Mouse (Mus musculus) neural tube, embryonic 14.5 days (tissue): ENCODE results near the gene Znrd1. TPM values are rescaled to one million over a fixed set of nuclear protein-coding genes. Genes with fewer than 3 reads are reported as not detected.

Experiments used
- ATAC-seq: fragments of 200-750 bp; cut with Nextera tagmentation; 2 replicates; pipeline ENCODE4 v1.8.0; 2017; ENCODE audit warnings: low read depth, mild to moderate bottlenecking, moderate TSS enrichment, moderate library complexity
- H3K27ac ChIP-seq: fragments of 300-500 bp; sonication (generic); 2 replicates; pipeline ENCODE4 v1.5.1; 2014; ENCODE audit warnings: low read depth, mild to moderate bottlenecking, control low read depth, low read length, moderate library complexity, mixed read lengths
- H3K27me3 ChIP-seq: fragments of 300-500 bp; sonication (generic); 2 replicates; pipeline ENCODE4 v1.6.1; 2014; ENCODE audit warnings: low read length; ENCODE audit not compliant: control insufficient read depth, insufficient read depth
- H3K36me3 ChIP-seq: fragments of 300-500 bp; sonication (generic); 2 replicates; pipeline ENCODE4 v1.6.1; 2014; ENCODE audit warnings: low read length, mixed read lengths; ENCODE audit not compliant: control insufficient read depth, insufficient read depth
- H3K4me1 ChIP-seq: fragments of 300-500 bp; sonication (generic); 2 replicates; pipeline ENCODE4 v1.6.1; 2014; ENCODE audit warnings: low read length; ENCODE audit not compliant: control insufficient read depth, insufficient read depth
- H3K4me2 ChIP-seq: fragments of 300-500 bp; sonication (generic); 2 replicates; pipeline ENCODE4 v1.6.1; 2014; ENCODE audit warnings: mild to moderate bottlenecking, low read depth, low read length, control low read depth
- H3K4me3 ChIP-seq: fragments of 300-500 bp; sonication (generic); 2 replicates; pipeline ENCODE4 v1.5.1; 2014; ENCODE audit warnings: low read depth, low read length, control low read depth, mixed read lengths
- H3K9ac ChIP-seq: fragments of 300-500 bp; sonication (generic); replicated peaks from 2 replicates; pipeline ENCODE4 v1.6.1; 2014; ENCODE audit warnings: low read depth, mild to moderate bottlenecking, control low read depth, low read length, mixed read lengths
- H3K9me3 ChIP-seq: fragments of 300-500 bp; sonication (generic); 2 replicates; pipeline ENCODE4 v1.6.1; 2016; ENCODE audit warnings: low read length; ENCODE audit not compliant: control insufficient read depth
- WGBS: fragments of 180-500 bp; shearing (Covaris S2); extraction: QIAGEN DNeasy Blood & Tissue Kit; methylation state at CpG from one replicate; pipeline ENCODE4 v1.1.7; 2014; 5-methylcytosine and 5-hydroxymethylcytosine counted together
- polyA plus RNA-seq: library from polyadenylated mRNA; unstranded; fragments of >200 nt; fragmentation: Nextera tagmentation; extraction: Ambion mirVana; gene quantifications from 2 replicates; pipeline ENCODE4 v1.2.1, GENCODE M21; 2014

Gene Znrd1
- polyA plus RNA-seq, 1 experiment from 2014 or later: 61.8 TPM

- no peaks in the 10 kb centered on the region for H3K9me3 ChIP-seq
- 86% methylated on average over 2 of the region's 2 CpGs for WGBS
- H3K36me3 ChIP-seq: no peaks in the 10 kb centered on the region
- no peak for ATAC-seq
- no peak overlapping the region for H3K27ac ChIP-seq
- H3K4me2 ChIP-seq: no peak overlapping the region
- no peak overlapping the region for H3K9ac ChIP-seq
- no peaks in the 10 kb centered on the region for H3K4me1 ChIP-seq
- H3K27me3 ChIP-seq: peaks cover 11% of the 10 kb centered on the region; the same call in 1 of the 2 replicates
- H3K4me3 ChIP-seq: no peak overlapping the region
Measured at GRCm38 (mm10) chr17:36938056-36938455, 20.3 kb downstream of the Znrd1 start.

GRCm38 (mm10) chr17:36931806-36932205 lies 26.6 kb downstream of the Znrd1 start:
- no peaks in the 10 kb centered on the region for H3K27me3 ChIP-seq
- H3K36me3 ChIP-seq: no peaks in the 10 kb centered on the region
- 78% methylated on average over 2 of the region's 2 CpGs for WGBS
- no peak overlapping the region for H3K4me2 ChIP-seq
- no peaks in the 10 kb centered on the region for H3K4me1 ChIP-seq
- ATAC-seq: no peak
- no peak overlapping the region for H3K4me3 ChIP-seq
- no peak overlapping the region for H3K27ac ChIP-seq
- no peak overlapping the region for H3K9ac ChIP-seq
- no peaks in the 10 kb centered on the region for H3K9me3 ChIP-seq

- 89% methylated on average over 4 of the region's 4 CpGs for WGBS
- Histone ChIP-seq H3K27me3 (no peaks in the 10 kb centered on the region), H3K4me1 (no peaks in the 10 kb centered on the region), H3K9me3 (no peaks in the 10 kb centered on the region), H3K27ac (no peak overlapping the region), H3K9ac (no peak overlapping the region), H3K36me3 (no peaks in the 10 kb centered on the region), H3K4me3 (no peak overlapping the region), H3K4me2 (no peak overlapping the region)
- no peak for ATAC-seq
Measured at GRCm38 (mm10) chr17:36931130-36931529, 27.2 kb downstream of the Znrd1 start.

- H3K4me3 ChIP-seq: no peak overlapping the region
- H3K36me3 ChIP-seq: no peaks in the 10 kb centered on the region
- WGBS: 49% methylated on average over 6 of the region's 6 CpGs
- H3K4me2 ChIP-seq: no peak overlapping the region
- no peak overlapping the region for H3K27ac ChIP-seq
- no peak overlapping the region for H3K9ac ChIP-seq
- no peaks in the 10 kb centered on the region for H3K9me3 ChIP-seq
- no peaks in the 10 kb centered on the region for H3K4me1 ChIP-seq
- ATAC-seq: no peak
- H3K27me3 ChIP-seq: no peaks in the 10 kb centered on the region
Measured at GRCm38 (mm10) chr17:36930233-36930632, 28.1 kb downstream of the Znrd1 start.

DNA sequence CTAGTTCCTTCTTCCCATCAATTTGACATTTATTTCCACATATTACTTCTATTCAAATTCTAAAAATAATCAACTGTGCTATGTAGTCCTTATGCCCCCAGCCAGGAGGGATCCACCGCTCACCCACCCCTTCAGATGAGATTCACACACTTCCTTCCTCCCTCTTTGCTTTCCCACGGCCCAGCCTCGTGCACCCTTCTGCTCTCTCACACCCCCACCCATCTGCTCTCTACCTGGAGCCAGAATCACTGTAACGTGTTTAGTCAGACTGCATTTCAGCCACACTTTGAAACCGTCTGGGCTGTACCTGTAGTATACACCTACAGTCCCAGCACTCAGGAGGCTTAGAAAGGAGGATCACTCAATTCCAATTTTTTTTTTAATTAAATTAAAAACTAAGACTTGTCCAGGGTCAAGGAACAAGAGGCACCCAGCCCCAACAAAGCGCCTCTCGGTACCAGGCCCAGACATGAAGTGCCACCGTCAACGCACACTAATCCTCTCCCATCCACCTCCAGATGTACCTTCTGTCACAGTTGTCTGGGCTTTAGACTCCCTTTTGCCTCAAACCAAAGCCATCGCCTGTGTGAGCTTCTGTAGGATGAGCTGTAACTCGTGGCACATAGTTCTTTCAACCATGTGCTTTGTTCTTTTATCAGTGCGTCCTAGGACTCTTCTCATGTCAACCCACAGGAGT lies 29.0 kb downstream of the Znrd1 start:
- H3K36me3 ChIP-seq: no peaks in the 10 kb centered on the region
- H3K4me1 ChIP-seq: no peaks in the 10 kb centered on the region
- H3K27ac ChIP-seq: no peak overlapping the region
- no peak overlapping the region for H3K4me2 ChIP-seq
- ATAC-seq: no peak
- H3K4me3 ChIP-seq: no peak overlapping the region
- 82% methylated on average over 12 of the region's 12 CpGs for WGBS
- H3K9me3 ChIP-seq: no peaks in the 10 kb centered on the region
- H3K9ac ChIP-seq: no peak overlapping the region
- no peaks in the 10 kb centered on the region for H3K27me3 ChIP-seq

DNA sequence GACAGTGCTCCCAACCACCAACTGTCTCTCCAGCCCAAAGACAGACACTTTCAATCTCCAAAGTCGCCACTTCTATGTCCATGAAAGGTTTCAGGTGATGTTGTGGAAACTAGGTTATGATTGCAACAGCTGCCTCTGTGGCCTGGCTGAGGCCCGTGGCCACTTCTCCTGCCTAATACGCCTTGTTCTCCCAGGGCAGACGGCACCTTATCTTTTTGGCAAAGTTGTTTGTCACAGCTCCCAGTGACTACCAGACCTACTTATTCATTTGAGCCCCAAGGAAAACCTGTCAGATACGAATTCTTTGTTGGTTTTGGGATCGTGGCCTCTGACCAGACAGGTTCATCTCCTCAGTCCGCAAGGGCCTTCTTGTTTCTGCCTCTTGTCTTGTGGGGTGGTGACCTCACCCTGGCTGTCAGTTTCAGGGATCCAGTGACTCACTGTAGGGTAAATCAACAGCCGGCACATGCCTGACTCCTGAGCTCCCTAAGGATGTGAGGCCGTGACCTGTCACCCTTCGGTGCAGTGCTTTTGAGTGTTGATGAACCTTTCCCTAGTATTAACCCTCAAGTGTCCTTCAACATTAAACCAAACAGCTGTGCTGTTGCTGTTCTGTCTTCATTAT lies 30.8 kb downstream of the Znrd1 start:
- no peaks in the 10 kb centered on the region for H3K36me3 ChIP-seq
- no peaks in the 10 kb centered on the region for H3K4me1 ChIP-seq
- ATAC-seq: no peak
- 65% methylated on average over 10 of the region's 10 CpGs for WGBS
- H3K4me2 ChIP-seq: no peak overlapping the region
- H3K4me3 ChIP-seq: no peak overlapping the region
- no peak overlapping the region for H3K27ac ChIP-seq
- H3K27me3 ChIP-seq: no peaks in the 10 kb centered on the region
- H3K9ac ChIP-seq: no peak overlapping the region
- no peaks in the 10 kb centered on the region for H3K9me3 ChIP-seq

GRCm38 (mm10) chr17:36923491-36923890 lies 34.9 kb downstream of the Znrd1 start:
- H3K36me3 ChIP-seq: no peaks in the 10 kb centered on the region
- no peak for ATAC-seq
- no peaks in the 10 kb centered on the region for H3K27me3 ChIP-seq
- no peaks in the 10 kb centered on the region for H3K4me1 ChIP-seq
- H3K4me2 ChIP-seq: no peak overlapping the region
- no peak overlapping the region for H3K4me3 ChIP-seq
- no peak overlapping the region for H3K9ac ChIP-seq
- H3K27ac ChIP-seq: no peak overlapping the region
- H3K9me3 ChIP-seq: no peaks in the 10 kb centered on the region
- WGBS: 63% methylated on average over 4 of the region's 4 CpGs

DNA sequence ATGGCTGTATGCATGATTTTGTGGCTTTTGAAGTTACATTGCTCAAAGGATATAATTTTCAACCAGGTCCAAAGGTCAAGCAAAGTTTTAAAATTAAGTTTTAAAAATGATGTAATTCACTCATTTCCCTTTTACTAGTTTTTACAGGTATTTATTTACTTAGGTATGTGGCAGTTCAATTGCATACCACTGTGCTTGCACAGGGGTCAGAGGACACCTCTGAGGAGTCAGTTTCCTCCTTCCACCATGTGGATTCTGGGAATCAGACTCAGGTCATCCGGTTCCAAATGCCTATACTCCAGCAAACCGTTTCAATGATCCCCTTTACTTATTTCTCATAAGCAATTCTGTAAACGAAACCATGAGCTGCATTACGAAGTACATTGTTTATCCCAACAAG lies 35.6 kb downstream of the Znrd1 start:
- WGBS: 92% methylated on average over 4 of the region's 4 CpGs
- Histone ChIP-seq H3K9me3 (no peaks in the 10 kb centered on the region), H3K9ac (no peak overlapping the region), H3K27ac (no peak overlapping the region), H3K27me3 (no peaks in the 10 kb centered on the region), H3K4me2 (no peak overlapping the region), H3K4me3 (no peak overlapping the region), H3K36me3 (no peaks in the 10 kb centered on the region), H3K4me1 (no peaks in the 10 kb centered on the region)
- ATAC-seq: no peak

DNA sequence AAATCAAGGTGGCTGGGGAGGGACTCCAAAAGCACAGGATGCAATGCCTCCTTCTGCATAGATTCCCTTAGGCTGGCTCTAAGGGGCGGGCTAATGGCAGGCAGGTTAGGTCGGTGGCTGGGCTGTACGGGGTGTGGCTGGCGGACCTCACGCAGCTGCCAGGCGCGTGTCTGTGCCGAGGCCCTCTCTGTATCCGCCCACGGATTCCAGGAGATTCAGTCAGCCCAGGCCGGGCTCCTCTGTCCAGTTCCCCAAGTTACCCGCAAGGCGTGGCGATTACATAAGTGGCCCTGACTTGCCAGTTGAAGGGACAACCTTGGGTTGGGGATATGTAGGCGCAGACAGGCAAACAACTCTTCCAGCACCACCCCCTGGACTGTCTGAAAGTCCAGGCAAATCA lies 38.1 kb downstream of the Znrd1 start:
- Histone ChIP-seq H3K4me3 (no peak overlapping the region), H3K27ac (no peak overlapping the region), H3K9ac (no peak overlapping the region), H3K27me3 (no peaks in the 10 kb centered on the region), H3K36me3 (no peaks in the 10 kb centered on the region), H3K4me1 (no peaks in the 10 kb centered on the region), H3K9me3 (no peaks in the 10 kb centered on the region), H3K4me2 (no peak overlapping the region)
- WGBS: 54% methylated on average over 15 of the region's 15 CpGs
- no peak for ATAC-seq
